Mouse (Mus musculus) kidney, postnatal 25 days (tissue): ENCODE measurements around the gene Cacnb1.

Experiments used
- DNase-seq, 2 experiments: peaks; one replicate each; pipeline ENCODE4 v3.0.0; 2021; ENCODE audit warnings: mixed read lengths in 2 of 2

Gene Cacnb1

GRCm38 (mm10) chr11:97954469-97955141, 68.2 kb downstream of the Cacnb1 start:
- no peak for DNase-seq

DNA sequence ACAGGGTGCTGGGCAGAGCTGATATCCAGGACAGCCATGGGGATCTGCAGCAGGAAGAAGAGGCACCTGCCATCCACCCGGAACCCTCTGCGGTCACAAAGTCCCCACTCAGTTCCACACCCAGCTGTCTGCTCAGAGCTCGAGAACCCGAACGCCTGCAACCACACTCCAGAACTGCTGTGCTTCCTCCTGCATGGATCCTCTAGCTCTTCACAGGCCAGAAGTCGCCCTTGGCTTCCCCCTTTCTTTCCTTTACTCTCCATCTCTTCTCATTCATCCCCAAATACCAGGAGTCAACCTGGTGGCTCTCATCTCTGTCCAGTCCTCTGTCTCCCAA, 68.9 kb downstream of the Cacnb1 start:
- no peak for DNase-seq

GRCm38 (mm10) chr11:97953179-97953938, 69.5 kb downstream of the Cacnb1 start:
- no peak for DNase-seq

- no peak for DNase-seq
These were observed 70.3 kb downstream of the Cacnb1 start for GRCm38 (mm10) chr11:97952367-97953006.
